Mouse (Mus musculus): Measurements from ENCODE around the gene Dab2. TPM values are rescaled to one million over a fixed set of nuclear protein-coding genes. Genes with fewer than 3 reads are reported as not detected.
A peak's percentile ranks its signal among the peaks of the same experiment; 100 is the strongest.

Dab2 gene
- polyA plus RNA-seq, 1 experiment from 2014 or later: 42.7 TPM

GRCm38 (mm10) chr15:6339767-6340166 lies 40.2 kb downstream of the Dab2 start:
- H3K9me3 ChIP-seq: no peaks in the 10 kb centered on the region
- no peaks in the 10 kb centered on the region for H3K4me1 ChIP-seq (replicated peaks)
- no peak overlapping the region for H3K4me3 ChIP-seq
- 78% methylated on average over 5 of the region's 5 CpGs for WGBS
- no peaks in the 10 kb centered on the region for H3K27me3 ChIP-seq (ENCODE audit: insufficient read depth, poor library complexity, severe bottlenecking)
- H3K27ac ChIP-seq: no peak overlapping the region
- DNase-seq (ENCODE audit: low spot score): no peak
- no peaks in the 10 kb centered on the region for H3K36me3 ChIP-seq

GRCm38 (mm10) chr15:6340347-6340746 lies 40.8 kb downstream of the Dab2 start:
- no peaks in the 10 kb centered on the region for H3K36me3 ChIP-seq
- no peaks in the 10 kb centered on the region for H3K27me3 ChIP-seq (ENCODE audit: insufficient read depth, poor library complexity, severe bottlenecking)
- no peak overlapping the region for H3K27ac ChIP-seq
- H3K4me3 ChIP-seq: no peak overlapping the region
- WGBS: 79% methylated on average over 6 of the region's 6 CpGs
- no peaks in the 10 kb centered on the region for H3K9me3 ChIP-seq
- no peak for DNase-seq (ENCODE audit: low spot score)
- no peaks in the 10 kb centered on the region for H3K4me1 ChIP-seq (replicated peaks)

GRCm38 (mm10) chr15:6341427-6341826 lies 41.8 kb downstream of the Dab2 start:
- H3K36me3 ChIP-seq: no peaks in the 10 kb centered on the region
- H3K27me3 ChIP-seq (ENCODE audit: insufficient read depth, poor library complexity, severe bottlenecking): no peaks in the 10 kb centered on the region
- no peak for DNase-seq (ENCODE audit: low spot score)
- H3K4me1 ChIP-seq (replicated peaks): no peaks in the 10 kb centered on the region
- H3K4me3 ChIP-seq: no peak overlapping the region
- H3K27ac ChIP-seq: no peak overlapping the region
- 91% methylated on average over 6 of the region's 6 CpGs for WGBS
- H3K9me3 ChIP-seq: no peaks in the 10 kb centered on the region

- DNase-seq (ENCODE audit: low spot score): no peak
- no peaks in the 10 kb centered on the region for H3K4me1 ChIP-seq (replicated peaks)
Measured at GRCm38 (mm10) chr15:6353901-6354300, 54.3 kb downstream of the Dab2 start.

GRCm38 (mm10) chr15:6359859-6360258 lies 60.3 kb downstream of the Dab2 start:
- DNase-seq (ENCODE audit: low spot score): no peak
- H3K27ac ChIP-seq: no peak overlapping the region
- no peaks in the 10 kb centered on the region for H3K4me1 ChIP-seq (replicated peaks)
- no peak overlapping the region for H3K4me3 ChIP-seq
- 83% methylated on average over 2 of the region's 2 CpGs for WGBS
- H3K27me3 ChIP-seq (ENCODE audit: insufficient read depth, poor library complexity, severe bottlenecking): no peaks in the 10 kb centered on the region
- H3K36me3 ChIP-seq: no peaks in the 10 kb centered on the region
- no peaks in the 10 kb centered on the region for H3K9me3 ChIP-seq

More at GRCm38 (mm10) chr15:6353901-6354300, 54.3 kb downstream of the Dab2 start:
- no peaks in the 10 kb centered on the region for H3K36me3 ChIP-seq
- no peaks in the 10 kb centered on the region for H3K27me3 ChIP-seq (ENCODE audit: insufficient read depth, poor library complexity, severe bottlenecking)
- WGBS: 95% methylated on average over 3 of the region's 3 CpGs
- no peak overlapping the region for H3K27ac ChIP-seq
- no peak overlapping the region for H3K4me3 ChIP-seq
- H3K9me3 ChIP-seq: no peaks in the 10 kb centered on the region

GRCm38 (mm10) chr15:6369974-6370373 lies 70.4 kb downstream of the Dab2 start:
- no peaks in the 10 kb centered on the region for H3K9me3 ChIP-seq
- 53% methylated on average over 1 of the region's 1 CpGs for WGBS
- no peak overlapping the region for H3K27ac ChIP-seq
- H3K4me3 ChIP-seq: no peak overlapping the region
- H3K27me3 ChIP-seq (ENCODE audit: insufficient read depth, poor library complexity, severe bottlenecking): no peaks in the 10 kb centered on the region
- no peaks in the 10 kb centered on the region for H3K36me3 ChIP-seq
- H3K4me1 ChIP-seq (replicated peaks): no peaks in the 10 kb centered on the region
- no peak for DNase-seq (ENCODE audit: low spot score)

- WGBS: 86% methylated on average over 2 of the region's 2 CpGs
- H3K4me3 ChIP-seq: no peak overlapping the region
Measured at GRCm38 (mm10) chr15:6371486-6371885, 71.9 kb downstream of the Dab2 start.

GRCm38 (mm10) chr15:6375016-6375415 lies 75.4 kb downstream of the Dab2 start:
- no peaks in the 10 kb centered on the region for H3K27me3 ChIP-seq (ENCODE audit: insufficient read depth, poor library complexity, severe bottlenecking)
- no peaks in the 10 kb centered on the region for H3K4me1 ChIP-seq (replicated peaks)
- H3K27ac ChIP-seq: no peak overlapping the region
- whole genome bisulfite sequencing: 80% methylated on average over 13 of the region's 13 CpGs
- H3K36me3 ChIP-seq: no peaks in the 10 kb centered on the region
- no peak overlapping the region for H3K4me3 ChIP-seq
- no peak for DNase-seq (ENCODE audit: low spot score)
- H3K9me3 ChIP-seq: no peaks in the 10 kb centered on the region

More at GRCm38 (mm10) chr15:6371486-6371885, 71.9 kb downstream of the Dab2 start:
- H3K36me3 ChIP-seq: no peaks in the 10 kb centered on the region
- no peaks in the 10 kb centered on the region for H3K4me1 ChIP-seq (replicated peaks)
- no peak for DNase-seq (ENCODE audit: low spot score)
- no peak overlapping the region for H3K27ac ChIP-seq
- H3K9me3 ChIP-seq: no peaks in the 10 kb centered on the region
- no peaks in the 10 kb centered on the region for H3K27me3 ChIP-seq (ENCODE audit: insufficient read depth, poor library complexity, severe bottlenecking)

GRCm38 (mm10) chr15:6376001-6376400 lies 76.4 kb downstream of the Dab2 start:
- Histone ChIP-seq H3K36me3 (no peaks in the 10 kb centered on the region), H3K4me1 (replicated peaks) (no peaks in the 10 kb centered on the region), H3K9me3 (no peaks in the 10 kb centered on the region), H3K27ac (no peak overlapping the region), H3K27me3 (ENCODE audit: insufficient read depth, poor library complexity, severe bottlenecking) (no peaks in the 10 kb centered on the region), H3K4me3 (no peak overlapping the region)
- no peak for DNase-seq (ENCODE audit: low spot score)
- 83% methylated on average over 5 of the region's 5 CpGs for whole genome bisulfite sequencing

GRCm38 (mm10) chr15:6376785-6377184 lies 77.2 kb downstream of the Dab2 start:
- Histone ChIP-seq H3K27ac (no peak overlapping the region), H3K9me3 (no peaks in the 10 kb centered on the region), H3K4me3 (no peak overlapping the region), H3K36me3 (no peaks in the 10 kb centered on the region), H3K4me1 (replicated peaks) (no peaks in the 10 kb centered on the region), H3K27me3 (ENCODE audit: insufficient read depth, poor library complexity, severe bottlenecking) (no peaks in the 10 kb centered on the region)
- 84% methylated on average over 11 of the region's 11 CpGs for WGBS
- DNase-seq (ENCODE audit: low spot score): no peak

- no peak overlapping the region for H3K4me3 ChIP-seq
- peaks cover 18% of the 10 kb centered on the region for H3K4me1 ChIP-seq (replicated peaks)
- no peak for DNase-seq (ENCODE audit: low spot score)
- no peaks in the 10 kb centered on the region; the same call in 1 of the 2 replicates for H3K27me3 ChIP-seq (ENCODE audit: insufficient read depth, poor library complexity, severe bottlenecking)
- 45% methylated on average over 6 of the region's 6 CpGs for WGBS
- H3K27ac ChIP-seq: no peak overlapping the region
- no peaks in the 10 kb centered on the region for H3K36me3 ChIP-seq
- H3K9me3 ChIP-seq: no peaks in the 10 kb centered on the region
Measured at GRCm38 (mm10) chr15:6384027-6384426, 84.4 kb downstream of the Dab2 start.

GRCm38 (mm10) chr15:6385241-6385640 lies 85.7 kb downstream of the Dab2 start:
- Histone ChIP-seq H3K4me3 (no peak overlapping the region), H3K9me3 (no peaks in the 10 kb centered on the region), H3K27me3 (ENCODE audit: insufficient read depth, poor library complexity, severe bottlenecking) (no peaks in the 10 kb centered on the region; the same call in 1 of the 2 replicates), H3K4me1 (replicated peaks) (peaks cover 21% of the 10 kb centered on the region), H3K36me3 (no peaks in the 10 kb centered on the region), H3K27ac (0 out of 2 replicates have a peak overlapping the region, but pooled peaks have one; percentile 16)
- no peak for DNase-seq (ENCODE audit: low spot score)
- 33% methylated on average over 1 of the region's 1 CpGs for WGBS

GRCm38 (mm10) chr15:6386159-6386951 lies 86.8 kb downstream of the Dab2 start:
- Histone ChIP-seq H3K27me3 (ENCODE audit: insufficient read depth, poor library complexity, severe bottlenecking) (no peaks in the 10 kb centered on the region; the same call in 1 of the 2 replicates), H3K4me1 (replicated peaks) (peaks cover 27% of the 10 kb centered on the region), H3K9me3 (no peaks in the 10 kb centered on the region), H3K4me3 (peak overlapping the region; percentile 59), H3K36me3 (no peaks in the 10 kb centered on the region), H3K27ac (peak overlapping the region; percentile 83)
- WGBS: 3% methylated on average over 49 of the region's 49 CpGs
- DNase-seq (ENCODE audit: low spot score): peak; percentile 89

Measured in hindbrain, embryonic 10.5 days (tissue).